Mouse (Mus musculus) heart, adult 2 months (tissue): ENCODE measurements around the gene Nr5a1.

Experiments
- CTCF ChIP-seq: fragments of 200-600 bp; IDR thresholded peaks from 2 replicates; pipeline ENCODE4 v1.8.1; 2022; ENCODE audit warnings: antibody characterized with exemption, mild to moderate bottlenecking, moderate library complexity
- EP300 ChIP-seq: fragments of 200-500 bp; IDR thresholded peaks from 2 replicates; pipeline ENCODE4 v1.6.1; 2011; ENCODE audit warnings: low read depth, low read length, control low read depth; ENCODE audit not compliant: insufficient read depth
- POLR2A ChIP-seq: fragments of 200-500 bp; IDR thresholded peaks from 2 replicates; pipeline ENCODE4 v1.6.1; 2011; ENCODE audit warnings: mild to moderate bottlenecking, low read depth, low read length, control low read depth; ENCODE audit not compliant: insufficient read depth

DNA sequence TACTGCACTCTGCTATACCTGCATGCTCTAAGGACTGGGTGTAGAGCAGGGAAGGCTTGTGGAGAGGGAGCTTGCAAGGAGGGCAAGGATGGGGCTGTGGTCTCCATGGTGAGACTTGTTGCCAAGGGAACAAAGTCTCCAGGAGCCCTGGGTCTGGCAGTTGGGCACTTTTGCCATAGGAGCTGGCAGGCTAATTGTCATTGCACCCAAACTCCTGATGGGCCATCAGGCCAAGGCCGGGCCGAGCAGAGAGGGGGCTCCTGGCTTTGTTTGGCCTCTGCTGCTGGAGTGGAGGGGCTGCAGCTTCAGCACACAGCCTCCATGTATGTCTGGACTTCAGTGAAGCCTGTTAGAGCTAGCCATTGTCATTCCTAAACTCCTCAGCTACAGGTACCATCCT is 6.3 kb upstream of the Nr5a1 start:
- TF ChIP-seq EP300 (no peak), CTCF (no peak), POLR2A (no peak)
